Mouse (Mus musculus): ENCODE measurements around the gene Fam13a. TPM values are rescaled to one million over a fixed set of nuclear protein-coding genes. Genes with fewer than 3 reads are reported as not detected.

The Fam13a gene
- polyA plus RNA-seq, 1 experiment, result 7.3 TPM

- Histone ChIP-seq H3K27ac (ENCODE audit: insufficient read depth, low read length) (no peak overlapping the region), H3K4me1 (ENCODE audit: control insufficient read depth, insufficient read depth, low read length) (no peaks in the 10 kb centered on the region), H3K4me3 (ENCODE audit: insufficient read depth, low read length) (no peak overlapping the region)
- TF ChIP-seq POLR2A (IDR thresholded peaks at IDR 0.05; ENCODE audit: extremely low read depth, insufficient read depth, low read length), result no peak
- no peak for TF ChIP-seq CTCF (IDR thresholded peaks at IDR 0.05; ENCODE audit: extremely low read depth, insufficient read depth, low read length)
Measured at GRCm38 (mm10) chr6:58882271-58882670, 142.1 kb downstream of the Fam13a start.

Other genes with a start within 250 kb of the Fam13a start
- gene Herc3, start 193.1 kb downstream of the Fam13a start, polyA plus RNA-seq (2012; rRNA removed), result 142 and 155 TPM in 2 replicates
- gene Nap1l5, start 117.5 kb downstream of the Fam13a start, polyA plus RNA-seq (2012; rRNA removed), result 332 and 381 TPM in 2 replicates
- gene Tigd2, start 184.3 kb upstream of the Fam13a start, polyA plus RNA-seq (2012; rRNA removed), result 4.3 and 4.4 TPM in 2 replicates